Mouse (Mus musculus) forebrain, embryonic 16.5 days (tissue): ENCODE results near the gene E2f3. TPM values are rescaled to one million over a fixed set of nuclear protein-coding genes. Genes with fewer than 3 reads are reported as not detected.
A peak's percentile ranks its signal among the peaks of the same experiment; 100 is the strongest.

Experiments used
- ATAC-seq: fragments of 200-750 bp; cut with Nextera tagmentation; 2 replicates; pipeline ENCODE4 v1.8.0; 2017; ENCODE audit warnings: mild to moderate bottlenecking, moderate library complexity
- H3K27ac ChIP-seq: fragments of 300-500 bp; sonication (generic); 2 replicates; pipeline ENCODE4 v1.5.1; 2014; ENCODE audit warnings: low read length, control low read depth
- H3K27me3 ChIP-seq: fragments of 300-500 bp; sonication (generic); replicated peaks from 2 replicates; pipeline ENCODE4 v1.6.1; 2014; ENCODE audit warnings: low read length; ENCODE audit not compliant: control insufficient read depth, insufficient read depth
- H3K36me3 ChIP-seq: fragments of 300-500 bp; sonication (generic); 2 replicates; pipeline ENCODE4 v1.6.1; 2014; ENCODE audit not compliant: control insufficient read depth, insufficient read depth
- H3K4me1 ChIP-seq: fragments of 300-500 bp; sonication (generic); replicated peaks from 2 replicates; pipeline ENCODE4 v1.6.1; 2014; ENCODE audit warnings: low read length; ENCODE audit not compliant: control insufficient read depth, insufficient read depth
- H3K4me2 ChIP-seq: fragments of 300-500 bp; sonication (generic); 2 replicates; pipeline ENCODE4 v1.6.1; 2014; ENCODE audit warnings: mild to moderate bottlenecking, low read length, control low read depth
- H3K4me3 ChIP-seq: fragments of 300-500 bp; sonication (generic); replicated peaks from 2 replicates; pipeline ENCODE4 v1.5.1; 2014; ENCODE audit warnings: mild to moderate bottlenecking, low read length, control low read depth
- H3K9ac ChIP-seq: fragments of 300-500 bp; sonication (generic); replicated peaks from 2 replicates; pipeline ENCODE4 v1.6.1; 2014; ENCODE audit warnings: low read depth, low read length, control low read depth
- H3K9me3 ChIP-seq: fragments of 300-500 bp; sonication (generic); 2 replicates; pipeline ENCODE4 v1.6.1; 2016; ENCODE audit warnings: low read length; ENCODE audit not compliant: control insufficient read depth
- WGBS: fragments of 180-500 bp; shearing (Covaris S2); extraction: QIAGEN DNeasy Blood & Tissue Kit; methylation state at CpG from one replicate; pipeline ENCODE4 v1.1.7; 2014; 5-methylcytosine and 5-hydroxymethylcytosine counted together
- polyA plus RNA-seq: library from polyadenylated mRNA; unstranded; fragments of >200 nt; fragmentation: Nextera tagmentation; extraction: Ambion mirVana; gene quantifications from 2 replicates; pipeline ENCODE4 v1.2.1, GENCODE M21; 2015

The E2f3 gene
- polyA plus RNA-seq, 1 experiment from 2014 or later: 6.9 TPM

DNA sequence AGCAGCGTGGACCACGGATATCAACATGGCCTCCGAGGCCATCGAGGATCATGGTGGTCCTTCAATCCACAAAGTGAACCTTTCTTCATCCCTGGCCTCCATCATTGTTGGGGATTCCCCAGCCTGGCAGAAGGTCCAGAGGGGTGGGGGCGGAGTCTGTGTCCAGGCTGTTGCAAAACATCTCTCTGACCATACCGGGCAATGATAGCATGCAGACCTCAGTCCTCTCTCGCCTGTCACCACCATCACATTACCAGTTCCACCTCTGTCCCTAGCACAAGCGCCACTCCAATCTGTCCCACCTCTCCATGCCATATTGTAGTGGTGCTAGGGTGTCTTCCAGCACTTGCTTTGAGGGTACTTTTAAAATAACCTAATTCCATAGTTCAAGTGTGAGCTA is 18.9 kb downstream of the E2f3 start:
- Histone ChIP-seq H3K4me2 (no peak overlapping the region), H3K9me3 (no peaks in the 10 kb centered on the region), H3K4me3 (no peak overlapping the region), H3K9ac (no peak overlapping the region), H3K27me3 (no peaks in the 10 kb centered on the region), H3K36me3 (no peaks in the 10 kb centered on the region), H3K4me1 (no peaks in the 10 kb centered on the region), H3K27ac (no peak overlapping the region)
- no peak for ATAC-seq
- 98% methylated on average over 8 of the region's 8 CpGs for WGBS

GRCm38 (mm10) chr13:29964087-29964486 is 21.8 kb downstream of the E2f3 start:
- H3K36me3 ChIP-seq: no peaks in the 10 kb centered on the region
- ATAC-seq: no peak
- H3K27me3 ChIP-seq: no peaks in the 10 kb centered on the region
- H3K27ac ChIP-seq: no peak overlapping the region
- H3K4me3 ChIP-seq: no peak overlapping the region
- H3K9ac ChIP-seq: no peak overlapping the region
- H3K4me1 ChIP-seq: no peaks in the 10 kb centered on the region
- H3K9me3 ChIP-seq: no peaks in the 10 kb centered on the region
- no peak overlapping the region for H3K4me2 ChIP-seq
- WGBS: 96% methylated on average over 6 of the region's 6 CpGs

- Histone ChIP-seq H3K27me3 (no peaks in the 10 kb centered on the region), H3K36me3 (no peaks in the 10 kb centered on the region), H3K9ac (no peak overlapping the region), H3K27ac (no peak overlapping the region), H3K9me3 (no peaks in the 10 kb centered on the region), H3K4me1 (no peaks in the 10 kb centered on the region), H3K4me2 (no peak overlapping the region), H3K4me3 (no peak overlapping the region)
- ATAC-seq: no peak
- WGBS: 93% methylated on average over 6 of the region's 6 CpGs
These were observed 25.4 kb downstream of the E2f3 start for GRCm38 (mm10) chr13:29960416-29960815.

DNA sequence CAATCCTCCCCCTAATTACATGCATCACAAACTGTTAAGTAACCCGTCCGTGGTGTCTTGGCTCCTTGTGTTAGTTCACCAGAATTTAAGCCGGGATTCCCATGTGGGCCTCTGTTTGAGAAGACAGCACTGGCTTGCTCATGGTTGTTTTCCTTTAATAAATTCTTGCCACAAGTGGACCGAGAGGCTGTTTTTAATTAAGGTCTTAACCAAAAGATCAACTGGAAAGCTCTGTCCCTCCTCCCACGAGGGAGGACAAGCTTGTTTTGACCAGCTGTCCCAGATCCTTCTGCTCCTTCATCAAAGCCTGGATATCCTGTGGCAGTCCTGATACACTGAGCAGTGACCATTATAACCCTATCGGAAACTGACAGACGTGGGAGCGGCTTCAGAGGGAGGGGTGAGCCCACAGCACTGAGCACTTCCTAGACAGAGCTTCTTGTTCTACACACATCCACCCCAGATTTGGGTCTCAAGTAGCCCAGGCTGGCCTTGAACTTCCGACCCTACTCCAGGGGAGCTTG is 28.1 kb downstream of the E2f3 start:
- no peak overlapping the region for H3K4me2 ChIP-seq
- no peak overlapping the region for H3K27ac ChIP-seq
- no peaks in the 10 kb centered on the region for H3K9me3 ChIP-seq
- WGBS: 82% methylated on average over 9 of the region's 9 CpGs
- H3K9ac ChIP-seq: no peak overlapping the region
- no peaks in the 10 kb centered on the region for H3K27me3 ChIP-seq
- ATAC-seq: no peak
- no peaks in the 10 kb centered on the region for H3K36me3 ChIP-seq
- no peaks in the 10 kb centered on the region for H3K4me1 ChIP-seq
- H3K4me3 ChIP-seq: no peak overlapping the region

- ATAC-seq: no peak
- Histone ChIP-seq H3K4me2 (no peak overlapping the region), H3K27ac (no peak overlapping the region), H3K4me1 (no peaks in the 10 kb centered on the region), H3K36me3 (no peaks in the 10 kb centered on the region), H3K27me3 (no peaks in the 10 kb centered on the region), H3K9me3 (no peaks in the 10 kb centered on the region), H3K9ac (no peak overlapping the region), H3K4me3 (no peak overlapping the region)
- WGBS: 94% methylated on average over 12 of the region's 12 CpGs
These were observed 28.9 kb downstream of the E2f3 start for GRCm38 (mm10) chr13:29956821-29957421.

GRCm38 (mm10) chr13:29955296-29955695 is 30.6 kb downstream of the E2f3 start:
- no peak overlapping the region for H3K4me3 ChIP-seq
- H3K27me3 ChIP-seq: no peaks in the 10 kb centered on the region
- ATAC-seq: no peak
- 89% methylated on average over 10 of the region's 11 CpGs for WGBS
- no peaks in the 10 kb centered on the region for H3K36me3 ChIP-seq
- H3K9me3 ChIP-seq: no peaks in the 10 kb centered on the region
- H3K9ac ChIP-seq: no peak overlapping the region
- no peak overlapping the region for H3K27ac ChIP-seq
- no peak overlapping the region for H3K4me2 ChIP-seq
- no peaks in the 10 kb centered on the region for H3K4me1 ChIP-seq

DNA sequence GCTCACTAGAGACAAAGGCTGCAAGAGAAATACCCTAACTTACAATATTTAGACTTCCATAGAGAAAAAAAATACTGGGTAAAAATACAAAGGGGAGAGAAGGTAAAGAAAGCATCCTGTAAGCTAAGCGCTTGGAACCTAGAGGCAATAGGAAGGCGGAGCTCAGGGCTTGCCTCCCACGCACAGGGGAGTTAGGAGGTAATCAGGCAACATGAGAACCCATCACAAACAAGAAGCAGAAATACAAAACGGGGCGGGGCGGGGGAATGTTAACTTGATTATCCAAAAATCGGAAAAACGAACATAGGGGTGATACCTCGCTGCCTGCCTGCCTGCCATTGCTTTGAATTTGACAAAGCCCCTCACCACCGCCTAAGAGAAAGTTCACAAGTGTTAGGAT is 31.1 kb downstream of the E2f3 start:
- H3K4me3 ChIP-seq: no peak overlapping the region
- H3K27me3 ChIP-seq: no peaks in the 10 kb centered on the region
- H3K9ac ChIP-seq: no peak overlapping the region
- H3K27ac ChIP-seq: no peak overlapping the region
- 96% methylated on average over 10 of the region's 10 CpGs for WGBS
- no peak for ATAC-seq
- peaks cover 3% of the 10 kb centered on the region; the same call in 1 of the 2 replicates for H3K36me3 ChIP-seq
- no peaks in the 10 kb centered on the region for H3K9me3 ChIP-seq
- H3K4me1 ChIP-seq: no peaks in the 10 kb centered on the region
- H3K4me2 ChIP-seq: no peak overlapping the region

DNA sequence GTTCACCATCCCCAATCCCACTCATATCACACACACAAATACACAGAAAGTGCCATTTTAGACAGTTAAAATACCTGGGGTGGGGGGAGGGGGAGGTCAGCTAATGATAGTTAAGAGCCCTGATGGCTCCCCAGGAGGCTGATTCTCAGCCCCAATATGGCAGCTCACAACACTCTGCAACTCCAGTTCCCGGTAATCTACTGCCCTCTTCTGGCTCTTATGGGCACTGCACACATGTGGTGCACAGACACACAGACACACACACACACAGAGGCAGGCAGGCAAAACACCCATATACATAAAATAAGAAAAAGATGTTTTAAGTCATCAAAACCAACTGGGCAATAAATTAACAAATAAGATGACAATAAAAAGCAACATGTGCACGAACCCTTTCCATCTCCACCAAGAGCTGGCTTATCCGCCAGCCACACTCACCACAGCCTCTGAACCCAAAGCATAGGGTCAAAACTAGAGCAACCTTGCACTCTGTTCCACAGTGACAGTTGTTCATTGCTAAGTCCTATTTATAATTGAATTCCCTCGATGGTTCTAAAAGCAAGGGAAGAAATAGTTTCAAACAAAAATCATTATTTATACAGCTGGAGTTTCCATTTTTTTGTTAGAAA is 32.3 kb downstream of the E2f3 start:
- 98% methylated on average over 4 of the region's 4 CpGs for WGBS
- H3K9me3 ChIP-seq: no peaks in the 10 kb centered on the region
- ATAC-seq: no peak

DNA sequence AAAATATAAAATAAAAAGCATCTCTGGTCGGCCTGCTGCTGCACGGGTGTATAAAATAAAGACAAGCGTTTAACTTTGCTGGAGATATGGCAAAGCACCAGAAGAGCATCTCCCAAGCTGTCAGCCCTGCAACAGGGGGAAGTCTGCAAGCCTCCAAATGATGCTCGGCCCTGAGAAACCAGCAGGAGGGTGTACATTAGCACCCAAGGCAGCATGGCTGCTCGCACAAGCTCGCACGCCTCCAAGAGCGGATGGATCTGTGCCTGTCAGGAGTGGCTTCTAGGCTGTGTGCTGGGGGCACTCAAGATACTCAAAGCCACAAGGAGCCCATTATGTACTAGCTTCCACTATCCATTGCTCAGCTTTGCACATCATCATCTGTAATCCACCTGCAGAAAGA is 39.8 kb downstream of the E2f3 start:
- 63% methylated on average over 8 of the region's 8 CpGs for WGBS
- no peaks in the 10 kb centered on the region for H3K9me3 ChIP-seq

More for the DNA sequence above, 32.3 kb downstream of the E2f3 start:
- Histone ChIP-seq H3K9ac (no peak overlapping the region), H3K4me2 (no peak overlapping the region), H3K27me3 (no peaks in the 10 kb centered on the region), H3K27ac (no peak overlapping the region), H3K36me3 (peaks cover 3% of the 10 kb centered on the region; the same call in 1 of the 2 replicates), H3K4me3 (no peak overlapping the region), H3K4me1 (no peaks in the 10 kb centered on the region)

More for the DNA sequence above, 39.8 kb downstream of the E2f3 start:
- Histone ChIP-seq H3K4me2 (no peak overlapping the region), H3K4me1 (0 out of 2 replicates have a peak, but pooled peaks cover 5% of the 10 kb centered on the region), H3K36me3 (peaks cover 5% of the 10 kb centered on the region; the same call in 1 of the 2 replicates), H3K27ac (0 out of 2 replicates have a peak overlapping the region, but pooled peaks have one; percentile 33), H3K27me3 (no peaks in the 10 kb centered on the region), H3K9ac (no peak overlapping the region), H3K4me3 (no peak overlapping the region)
- peak; percentile 49 for ATAC-seq
